Mouse (Mus musculus) ovary, postnatal 14 days (tissue): ENCODE results near the gene Rnf19b.
A peak's percentile ranks its signal among the peaks of the same experiment; 100 is the strongest.

Source experiments
- DNase-seq: peaks from one replicate; pipeline ENCODE4 v3.0.0; 2022; ENCODE audit warnings: low spot score

Gene Rnf19b

GRCm38 (mm10) chr4:129034706-129035660, 23.1 kb upstream of the Rnf19b start:
- DNase-seq, result peak; percentile 62

DNA sequence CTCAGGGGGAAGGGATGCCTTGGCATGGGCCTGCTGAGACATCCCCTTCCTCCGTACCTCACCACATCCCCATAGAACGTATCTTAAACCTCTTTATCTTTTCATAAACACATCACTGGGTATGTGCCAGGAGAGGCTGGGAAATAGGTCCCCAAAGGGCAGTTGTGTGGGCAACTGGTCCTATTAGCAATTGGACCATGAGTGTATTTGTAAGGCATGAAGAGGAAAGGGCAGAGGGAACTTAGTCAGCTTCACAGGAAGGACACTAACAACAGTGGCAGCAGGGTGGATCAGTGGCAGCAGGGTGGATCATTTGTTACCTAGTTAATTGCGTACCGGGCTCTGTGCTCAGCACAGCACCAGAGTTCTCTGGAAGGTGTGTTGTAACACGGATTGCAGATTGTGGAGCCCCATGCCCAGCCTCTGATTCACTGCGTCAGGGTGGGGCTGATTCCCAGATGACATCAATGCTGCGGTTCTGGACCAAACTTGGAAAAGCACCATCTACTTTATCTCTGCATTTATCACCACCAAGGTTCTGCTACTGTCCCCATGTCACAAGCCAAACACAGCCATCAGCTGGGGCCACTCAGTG, 22.1 kb upstream of the Rnf19b start:
- no peak for DNase-seq

DNA sequence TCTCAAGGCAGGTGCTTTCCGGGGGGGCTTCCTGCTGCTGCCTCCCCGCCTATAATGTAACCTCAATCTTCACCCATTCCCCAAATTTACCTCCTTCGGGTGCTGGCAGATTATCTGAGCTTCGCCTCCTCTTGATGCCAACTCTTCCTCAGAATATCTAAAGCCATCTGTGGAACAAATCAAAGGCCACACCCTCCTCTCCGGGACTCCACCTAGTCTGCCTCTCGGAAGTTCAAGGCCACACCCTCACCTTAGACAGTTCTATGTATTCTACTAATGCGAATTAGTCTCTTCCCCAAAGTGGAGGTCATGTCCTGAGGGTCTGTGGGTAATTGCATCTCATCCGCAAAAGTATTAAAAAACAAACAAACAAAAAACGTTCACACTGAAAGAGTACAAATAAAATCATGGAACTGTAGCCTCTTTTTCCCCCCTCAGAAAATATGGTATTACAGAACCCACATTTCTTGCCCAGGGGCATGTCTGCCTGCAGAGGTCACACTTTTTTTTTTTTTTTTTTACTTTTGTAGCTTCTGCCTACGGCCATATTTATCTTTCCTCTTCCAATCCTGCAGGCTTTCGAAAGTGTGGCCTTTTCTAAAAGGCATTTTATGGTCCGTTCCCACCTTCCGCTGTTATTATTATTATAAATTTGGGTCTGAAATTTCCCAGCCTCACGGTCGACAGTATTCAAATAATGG, 10.2 kb upstream of the Rnf19b start:
- DNase-seq, result no peak

GRCm38 (mm10) chr4:129048501-129049305, 9.4 kb upstream of the Rnf19b start:
- DNase-seq, result peak; percentile 58

- no peak for DNase-seq
Measured at GRCm38 (mm10) chr4:129049306-129050011, 8.6 kb upstream of the Rnf19b start.

- no peak for DNase-seq
Measured at GRCm38 (mm10) chr4:129050365-129050764, 7.7 kb upstream of the Rnf19b start.

GRCm38 (mm10) chr4:129050901-129051417, 7.1 kb upstream of the Rnf19b start:
- DNase-seq, result no peak

- no peak for DNase-seq
Measured at GRCm38 (mm10) chr4:129051461-129052183, 6.4 kb upstream of the Rnf19b start.

GRCm38 (mm10) chr4:129054757-129055156, 3.3 kb upstream of the Rnf19b start:
- no peak for DNase-seq

- no peak for DNase-seq
Measured at GRCm38 (mm10) chr4:129055562-129055961, 2.5 kb upstream of the Rnf19b start.

GRCm38 (mm10) chr4:129057533-129058206, 401 bp upstream of the Rnf19b start:
- DNase-seq, result peak; percentile 97

DNA sequence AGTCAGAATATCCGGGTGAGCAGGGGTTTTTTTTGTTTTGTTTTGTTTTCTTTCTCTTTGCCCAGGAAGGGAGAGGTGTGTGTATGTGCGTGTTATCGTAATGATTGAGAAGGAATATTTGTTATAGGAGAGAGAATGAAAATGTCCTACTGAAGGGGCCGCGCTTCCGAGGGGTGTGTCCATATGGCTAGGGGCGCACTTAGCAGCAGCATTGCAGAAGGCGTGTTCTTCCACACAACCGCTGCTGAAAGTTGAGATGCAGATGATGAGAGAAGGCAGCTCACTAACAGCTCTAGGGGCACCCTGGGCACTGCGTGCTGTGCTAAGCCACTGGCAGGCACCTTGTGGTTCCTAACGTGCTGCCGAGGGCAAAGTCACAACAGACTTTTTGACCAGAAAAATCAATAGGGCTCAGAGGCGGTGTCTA, 1.1 kb downstream of the Rnf19b start:
- no peak for DNase-seq

DNA sequence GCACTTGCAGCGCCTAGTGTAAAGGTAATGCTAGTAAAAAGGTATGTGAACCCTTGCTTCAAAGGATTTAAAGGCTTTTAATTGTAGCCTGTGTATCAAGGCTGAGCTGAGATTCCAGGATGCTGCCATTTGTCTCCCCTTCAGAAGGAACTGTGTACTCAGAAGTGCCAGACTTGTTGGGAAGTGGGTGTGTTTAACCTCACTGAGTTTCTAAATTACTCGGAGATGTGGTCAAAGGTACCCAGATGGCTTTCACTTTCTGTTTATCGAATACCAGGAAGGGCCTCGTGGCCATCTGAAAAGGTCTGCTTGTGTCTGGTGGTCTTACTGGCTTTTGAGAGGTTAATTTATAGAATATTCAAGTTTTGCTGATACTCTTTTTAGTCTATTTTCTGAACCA, 1.9 kb downstream of the Rnf19b start:
- no peak for DNase-seq

DNA sequence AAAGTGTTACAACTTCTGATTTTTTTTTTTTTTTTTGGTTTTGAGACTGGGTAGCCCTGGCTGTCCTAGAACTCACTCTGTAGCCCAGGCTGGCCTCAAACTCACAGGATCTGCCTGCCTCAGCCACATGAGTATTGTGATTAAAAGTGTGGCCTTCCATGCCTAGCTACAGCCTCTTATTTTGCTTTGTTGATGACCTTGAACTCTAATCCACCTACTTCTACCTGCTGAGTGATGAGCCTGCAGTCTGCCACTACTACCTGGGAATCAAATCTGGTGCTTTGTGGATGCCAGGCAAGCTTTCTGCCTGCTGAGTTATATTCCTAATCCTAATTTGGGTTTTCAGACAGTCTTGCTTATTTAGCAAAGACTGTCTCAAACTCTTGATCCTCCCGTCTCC, 3.4 kb downstream of the Rnf19b start:
- no peak for DNase-seq

DNA sequence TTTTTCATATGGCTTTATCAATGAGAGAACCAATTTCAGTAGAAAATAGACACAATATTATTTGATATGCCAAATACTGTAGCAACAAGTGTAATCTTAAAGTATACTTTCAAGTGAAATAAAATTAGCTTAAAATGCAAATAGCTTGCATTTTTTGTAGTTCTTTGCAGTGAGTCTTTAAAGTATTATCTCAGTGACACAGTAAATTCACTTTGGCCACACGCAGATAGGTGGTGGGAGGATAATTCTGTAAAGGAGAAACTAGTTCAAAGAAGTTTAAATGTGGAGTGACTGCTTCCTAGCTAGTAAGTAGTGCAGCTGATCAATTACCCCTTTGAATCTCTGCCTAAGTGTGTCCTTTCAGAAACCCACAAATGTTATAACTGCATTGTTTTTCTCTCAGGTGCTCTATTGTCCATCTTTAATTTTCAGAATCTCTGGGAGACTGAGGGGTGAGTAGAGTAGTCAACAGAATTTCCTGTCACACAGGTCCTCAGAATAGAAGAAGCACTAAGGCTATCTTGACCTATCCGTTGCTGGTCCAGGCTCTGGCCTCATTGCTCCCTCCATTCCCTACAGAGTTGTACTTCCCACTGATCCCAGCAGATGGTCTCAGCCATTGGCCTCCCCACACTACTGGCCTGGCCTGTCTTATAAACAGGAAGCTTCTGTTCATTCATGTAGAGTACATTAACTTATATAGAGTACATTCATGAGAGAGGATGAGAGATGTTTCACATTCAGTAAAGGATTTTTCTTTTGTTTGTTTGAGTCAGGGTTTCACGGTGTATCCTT, 4.4 kb downstream of the Rnf19b start:
- no peak for DNase-seq

DNA sequence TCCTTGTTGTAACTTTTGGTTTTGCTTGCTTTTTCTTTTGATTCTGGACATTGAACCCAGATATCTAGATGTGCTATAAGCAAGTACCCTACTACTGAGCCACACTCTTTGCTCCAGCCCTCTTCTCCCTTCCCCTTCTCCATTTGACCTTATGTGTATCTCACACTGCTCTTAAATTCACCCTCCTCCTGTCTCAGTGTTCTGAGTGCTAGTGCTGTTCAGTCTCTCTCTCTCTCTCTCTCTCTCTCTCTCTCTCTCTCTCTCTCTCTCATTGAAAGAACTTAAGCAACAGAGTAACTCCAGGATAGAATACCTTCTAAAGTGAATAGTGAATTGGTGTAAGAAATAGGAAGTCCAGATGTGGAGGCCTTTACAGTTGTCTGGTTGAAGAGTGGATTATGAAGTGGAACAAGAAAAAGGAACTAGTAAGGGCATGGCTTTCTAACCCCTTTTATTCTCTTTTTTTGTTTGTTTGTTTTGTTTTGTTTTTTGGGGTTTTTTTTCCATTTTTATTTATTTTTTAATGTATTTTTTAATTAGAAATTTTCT, 7.7 kb downstream of the Rnf19b start:
- no peak for DNase-seq

DNA sequence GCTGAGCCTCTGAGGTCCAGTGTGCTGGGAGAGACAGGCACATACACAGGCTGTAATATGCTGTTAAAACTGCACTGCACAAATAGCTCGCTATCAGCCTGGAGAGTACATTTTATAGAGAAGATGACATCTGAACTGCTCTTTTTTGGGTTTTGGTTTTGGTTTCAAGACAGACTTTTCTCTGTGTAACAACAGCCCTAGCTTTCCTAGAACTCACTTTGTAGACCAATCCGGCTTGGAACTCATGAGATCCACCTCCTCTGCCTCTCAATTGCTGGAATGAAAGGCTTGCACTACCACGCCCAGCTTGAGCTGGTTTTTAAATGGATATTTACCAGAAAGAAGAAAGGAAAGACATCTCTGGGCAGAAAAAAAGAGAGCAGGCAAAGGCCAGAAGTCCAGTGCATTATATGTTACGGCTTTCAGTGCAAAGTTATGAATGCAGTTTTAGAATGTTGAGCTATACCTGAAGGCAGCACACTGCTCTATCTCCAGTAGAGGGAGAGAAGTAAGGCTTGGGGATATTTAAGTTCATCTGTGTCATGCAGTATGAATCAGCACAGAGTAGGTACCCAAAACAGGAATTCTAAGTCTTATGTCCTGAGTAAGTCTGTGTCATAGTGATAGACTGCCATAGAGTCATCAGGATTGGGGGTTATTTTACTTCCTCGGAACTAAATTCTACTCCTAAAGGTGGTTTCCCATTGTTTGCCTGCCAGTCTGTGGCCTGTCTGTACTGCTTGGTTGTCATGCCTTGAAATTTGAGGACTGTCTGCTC, 9.8 kb downstream of the Rnf19b start:
- no peak for DNase-seq

DNA sequence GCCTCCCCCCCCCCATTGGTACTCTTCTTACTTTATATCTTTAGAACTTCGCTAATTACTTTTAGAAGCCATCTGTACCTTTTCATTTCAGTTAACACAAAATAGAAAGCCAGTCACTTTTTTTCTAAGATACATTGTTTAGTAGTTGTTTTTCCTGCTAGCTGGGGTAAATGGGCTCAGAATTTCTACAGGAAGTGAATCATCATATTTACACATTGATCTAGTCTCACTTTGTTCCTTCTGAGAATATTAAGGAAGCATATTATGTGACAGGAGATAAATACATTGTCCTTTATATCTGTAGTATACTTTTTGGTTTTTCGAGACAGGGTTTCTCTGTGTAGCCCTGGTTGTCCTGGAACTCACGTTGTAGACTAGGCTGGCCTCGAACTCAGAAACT, 10.8 kb downstream of the Rnf19b start:
- no peak for DNase-seq
